Mouse (Mus musculus): Measurements from ENCODE around the gene Olfr282.

DNA sequence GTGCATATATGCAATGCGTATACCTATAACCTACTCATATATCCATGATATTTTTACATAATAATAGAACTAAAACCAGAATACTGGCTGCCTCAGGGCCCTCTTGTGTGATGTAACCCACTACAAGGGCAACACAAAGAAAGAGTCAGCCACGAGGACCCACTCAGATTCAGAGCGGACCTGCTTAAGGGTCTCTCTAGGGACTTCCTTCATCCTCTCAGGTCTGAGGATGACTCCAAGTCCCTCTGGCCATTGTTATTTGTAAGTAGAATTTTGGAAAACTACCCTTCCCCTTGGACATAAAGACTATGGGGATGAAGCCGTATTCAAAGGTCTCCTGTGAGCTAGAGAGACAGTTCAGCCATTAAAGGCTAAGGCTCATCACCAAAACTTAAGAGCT lies 38.6 kb downstream of the Olfr282 start, which contains the start of gene OR5BS1P:
- TF ChIP-seq POLR2A (IDR thresholded peaks at IDR 0.05; ENCODE audit: insufficient read length, low read depth) (no peak), SRF (IDR thresholded peaks at IDR 0.05; ENCODE audit: control insufficient read depth, insufficient read length, low read depth) (no peak), MAX (IDR thresholded peaks at IDR 0.05; ENCODE audit: low read depth) (no peak), MYOG (IDR thresholded peaks at IDR 0.05; ENCODE audit: control insufficient read depth in 1 of 3, insufficient read depth in 1 of 3, insufficient read length in 2 of 3, low read depth in 2 of 3) (no peak), CEBPB (IDR thresholded peaks at IDR 0.05; ENCODE audit: insufficient read depth, poor library complexity, severe bottlenecking) (no peak), POLR2AphosphoS2 (IDR thresholded peaks at IDR 0.05; ENCODE audit: insufficient read length, low read depth) (no peak), TCF12 (IDR thresholded peaks at IDR 0.05; ENCODE audit: insufficient read depth, poor library complexity, severe bottlenecking) (no peak), USF1 (IDR thresholded peaks at IDR 0.05; ENCODE audit: low read depth) (no peak), MYOD1 (IDR thresholded peaks at IDR 0.05; ENCODE audit: control insufficient read depth in 1 of 3, insufficient read length in 2 of 3, low read depth in 2 of 3) (no peak), TCF3 (IDR thresholded peaks at IDR 0.05; ENCODE audit: insufficient read length, low read depth) (no peak), E2F4 (IDR thresholded peaks at IDR 0.05; ENCODE audit: insufficient read depth) (no peak), REST (IDR thresholded peaks at IDR 0.05; ENCODE audit: insufficient read depth, insufficient read length) (no peak)
